Mouse (Mus musculus) right cerebral cortex, postnatal 25 days (tissue): ENCODE results near the gene Zbtb16.
A peak's percentile ranks its signal among the peaks of the same experiment; 100 is the strongest.

Experiments used
- DNase-seq: peaks from one replicate; pipeline ENCODE4 v3.0.0; 2022

The Zbtb16 gene

GRCm38 (mm10) chr9:48801322-48801721, 34.7 kb downstream of the Zbtb16 start:
- no peak for DNase-seq

DNA sequence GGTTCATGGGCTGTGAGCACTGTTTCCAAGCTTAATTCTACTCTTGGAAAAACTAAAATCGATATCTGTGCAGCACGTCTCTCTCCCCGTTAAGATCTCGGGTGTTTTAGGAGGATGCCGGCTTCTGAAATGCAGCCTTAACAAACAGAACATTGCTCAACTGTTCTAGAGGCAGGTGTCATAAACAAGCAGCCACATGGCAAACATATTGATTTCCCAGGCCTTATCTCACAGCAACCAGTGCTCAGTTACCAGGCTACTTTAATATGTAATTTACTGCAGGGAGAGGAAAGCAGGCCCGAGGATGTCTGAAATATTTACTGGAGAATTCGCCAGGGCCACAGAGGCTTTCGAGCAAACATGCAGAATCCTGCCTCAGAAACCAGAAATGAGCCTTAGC, 35.4 kb downstream of the Zbtb16 start:
- DNase-seq, result no peak

DNA sequence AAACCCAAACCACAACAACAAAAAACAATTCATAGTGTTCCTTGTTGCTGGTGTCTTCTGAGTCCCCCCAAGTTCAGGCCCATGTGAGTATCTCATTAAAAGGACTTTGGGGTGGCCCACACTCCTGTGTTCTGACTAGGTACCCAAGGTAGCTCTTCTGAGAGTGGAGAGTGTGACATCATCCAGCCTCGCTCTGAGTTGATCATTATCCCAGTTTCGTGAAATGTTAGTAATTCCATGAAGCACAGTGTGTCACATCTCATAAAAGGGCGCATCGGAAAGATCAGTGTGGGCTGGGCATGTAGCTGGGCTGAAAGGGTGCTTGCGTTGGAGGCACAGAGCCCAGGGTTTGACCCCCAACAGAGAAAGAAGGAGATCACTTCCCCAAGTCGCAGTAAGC, 38.0 kb downstream of the Zbtb16 start:
- DNase-seq, result no peak

DNA sequence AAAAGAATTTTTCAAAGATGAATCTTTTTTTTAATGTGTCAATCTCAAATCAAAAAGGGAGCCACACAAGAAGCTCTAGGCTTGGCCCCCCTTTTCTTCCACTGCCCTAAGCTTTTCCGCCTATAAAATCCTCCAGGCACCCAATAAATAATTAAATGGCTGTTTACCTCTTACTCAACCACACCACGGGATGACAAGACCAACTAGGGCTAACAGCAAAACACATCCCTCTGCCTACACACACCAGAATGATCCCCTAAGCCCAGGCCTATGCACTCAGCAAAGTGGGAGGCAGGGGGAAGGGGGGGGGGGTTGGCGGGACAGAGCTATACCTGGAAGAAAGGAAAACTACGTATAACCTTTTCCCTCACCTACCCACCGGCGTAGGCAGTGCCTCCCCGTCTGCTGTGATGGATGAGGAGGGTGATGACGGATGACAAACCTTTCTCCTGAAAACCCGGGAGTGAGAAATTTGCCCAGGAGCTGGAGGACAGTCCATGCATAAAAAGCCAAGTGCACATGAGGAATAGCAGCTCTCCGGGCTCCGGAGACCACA, 39.7 kb downstream of the Zbtb16 start:
- no peak for DNase-seq

GRCm38 (mm10) chr9:48795740-48796139, 40.3 kb downstream of the Zbtb16 start:
- DNase-seq, result no peak

GRCm38 (mm10) chr9:48795095-48795494, 40.9 kb downstream of the Zbtb16 start:
- DNase-seq, result no peak

- DNase-seq, result no peak
Measured at GRCm38 (mm10) chr9:48794463-48794862, 41.6 kb downstream of the Zbtb16 start.

GRCm38 (mm10) chr9:48793638-48794188, 42.3 kb downstream of the Zbtb16 start:
- no peak for DNase-seq

DNA sequence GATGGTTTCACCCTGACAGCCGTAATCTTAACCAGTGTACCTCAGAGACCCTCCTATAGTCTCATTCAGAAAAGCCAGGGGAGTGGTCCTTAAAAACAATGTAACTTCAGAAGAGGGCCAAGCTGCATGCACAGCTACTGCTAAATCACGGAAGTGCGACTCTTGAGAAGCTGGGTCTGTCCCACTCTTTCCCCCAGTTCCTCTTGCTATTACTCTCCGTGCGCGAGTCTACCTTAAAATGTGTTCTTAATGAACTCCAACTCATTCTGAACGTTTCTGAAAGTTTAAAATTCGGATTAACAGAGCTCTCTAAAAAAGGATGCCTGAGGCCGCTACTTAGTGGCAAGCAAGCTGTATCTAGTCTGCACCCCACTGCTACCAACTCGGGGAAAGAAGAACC, 45.4 kb downstream of the Zbtb16 start:
- DNase-seq, result no peak

DNA sequence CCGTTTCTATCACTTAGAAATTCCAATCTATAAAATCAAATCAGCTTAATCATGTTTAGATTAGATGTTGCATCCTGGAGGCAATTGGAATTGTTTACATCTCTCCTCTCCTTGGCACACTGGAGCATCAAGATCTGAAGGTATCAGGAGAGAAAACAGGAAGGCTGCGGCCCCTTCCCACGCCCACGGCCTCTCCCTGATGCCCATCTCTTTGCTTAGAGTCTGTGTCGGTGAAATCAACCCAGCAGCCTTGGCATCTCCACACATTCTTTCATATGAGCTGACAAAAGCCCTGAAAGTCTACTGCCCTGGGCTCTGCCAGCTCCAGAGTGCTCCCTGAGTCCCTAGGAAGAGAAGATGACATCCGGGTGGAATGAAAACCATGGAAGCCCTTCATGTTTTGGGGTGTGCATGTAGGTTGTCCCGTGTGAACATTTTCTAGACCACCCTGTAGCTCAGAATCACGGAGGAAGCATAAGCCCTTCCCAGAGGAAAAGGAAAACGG, 48.1 kb downstream of the Zbtb16 start:
- no peak for DNase-seq

- no peak for DNase-seq
Measured at GRCm38 (mm10) chr9:48787321-48787720, 48.7 kb downstream of the Zbtb16 start.

DNA sequence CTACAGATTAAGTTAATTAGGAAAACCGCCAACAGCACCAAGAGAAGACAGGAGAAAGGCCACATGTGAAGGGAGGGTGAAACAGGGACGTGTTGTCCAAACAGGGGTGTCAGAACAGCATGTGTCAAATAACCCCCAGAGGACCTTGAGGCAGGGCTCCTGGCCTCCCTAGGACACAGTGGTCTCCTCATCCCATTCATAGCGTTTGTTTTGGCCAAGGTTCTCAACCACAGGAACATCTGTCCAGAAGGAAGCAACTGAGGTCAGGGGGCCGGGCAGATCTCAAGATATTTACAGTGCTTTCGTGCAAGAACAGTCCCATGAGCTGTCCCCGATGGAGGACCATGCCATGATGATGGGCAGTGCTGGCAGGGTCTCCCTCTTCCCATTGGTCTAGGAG, 49.2 kb downstream of the Zbtb16 start:
- no peak for DNase-seq

DNA sequence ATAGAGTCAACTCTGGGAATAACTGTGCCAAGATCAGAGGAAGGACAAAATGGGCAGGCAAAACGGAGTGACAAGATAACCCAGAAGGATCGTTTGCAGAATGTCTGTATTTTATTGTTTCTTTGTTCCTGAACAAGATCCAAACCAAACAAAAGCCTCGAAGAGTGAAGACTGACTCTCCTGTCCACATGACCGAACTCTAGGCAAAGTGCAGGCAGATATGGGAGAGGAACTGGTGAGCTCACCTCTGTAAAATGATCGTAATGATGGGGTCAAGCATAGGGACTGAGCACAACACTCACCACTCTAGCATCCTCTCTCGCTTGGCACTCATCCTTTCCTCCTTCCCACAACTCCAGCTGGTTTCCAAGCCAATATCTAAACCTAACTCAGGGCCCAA, 51.1 kb downstream of the Zbtb16 start:
- no peak for DNase-seq

GRCm38 (mm10) chr9:48783292-48783691, 52.7 kb downstream of the Zbtb16 start:
- DNase-seq, result no peak

- DNase-seq, result no peak
Measured at GRCm38 (mm10) chr9:48782284-48783060, 53.5 kb downstream of the Zbtb16 start.

GRCm38 (mm10) chr9:48776268-48776667, 59.8 kb downstream of the Zbtb16 start:
- peak; percentile 54 for DNase-seq

- no peak for DNase-seq
Measured at GRCm38 (mm10) chr9:48775561-48775960, 60.5 kb downstream of the Zbtb16 start.

DNA sequence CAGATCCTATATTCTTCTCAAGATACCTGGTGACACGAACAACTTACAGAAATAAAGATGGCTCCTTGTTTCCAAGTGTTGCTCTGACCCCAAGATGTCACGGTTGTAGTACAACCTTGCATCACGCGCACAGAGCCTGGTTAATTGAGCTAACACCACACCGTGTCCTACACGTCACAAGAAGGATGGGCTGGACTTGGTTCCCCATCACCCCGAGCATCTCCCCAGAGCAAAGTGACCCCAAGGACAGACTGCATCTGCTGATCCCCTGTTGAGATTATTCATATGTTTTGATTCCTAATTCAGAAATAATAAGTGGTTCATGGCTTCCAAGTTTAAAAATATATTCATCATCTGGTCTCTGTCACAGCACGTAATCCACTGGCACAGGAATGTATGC, 62.3 kb downstream of the Zbtb16 start:
- no peak for DNase-seq

GRCm38 (mm10) chr9:48773130-48773529, 62.9 kb downstream of the Zbtb16 start:
- DNase-seq, result no peak

- no peak for DNase-seq
Measured at GRCm38 (mm10) chr9:48771504-48771903, 64.5 kb downstream of the Zbtb16 start.

DNA sequence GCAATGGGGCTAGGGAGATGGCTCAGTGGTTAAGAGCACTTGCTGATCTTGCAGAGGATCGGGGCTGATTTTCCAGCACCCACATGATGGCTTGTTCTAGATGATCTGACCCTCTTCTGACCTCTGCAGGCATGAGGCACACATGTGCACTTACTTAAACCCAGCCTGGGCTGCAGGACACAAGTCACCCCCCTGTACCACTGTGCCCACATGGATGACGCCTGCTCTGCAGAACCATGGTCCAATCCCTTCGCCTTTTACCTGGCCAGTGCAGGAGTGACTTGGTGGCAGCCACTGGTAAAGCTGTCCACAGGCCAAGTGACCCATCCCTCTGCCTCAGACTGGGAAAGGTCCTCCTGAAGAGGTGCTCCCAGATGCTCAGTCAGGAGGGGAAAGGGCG, 67.1 kb downstream of the Zbtb16 start:
- DNase-seq, result no peak

GRCm38 (mm10) chr9:48767666-48768432, 68.2 kb downstream of the Zbtb16 start:
- DNase-seq, result peak; percentile 60

DNA sequence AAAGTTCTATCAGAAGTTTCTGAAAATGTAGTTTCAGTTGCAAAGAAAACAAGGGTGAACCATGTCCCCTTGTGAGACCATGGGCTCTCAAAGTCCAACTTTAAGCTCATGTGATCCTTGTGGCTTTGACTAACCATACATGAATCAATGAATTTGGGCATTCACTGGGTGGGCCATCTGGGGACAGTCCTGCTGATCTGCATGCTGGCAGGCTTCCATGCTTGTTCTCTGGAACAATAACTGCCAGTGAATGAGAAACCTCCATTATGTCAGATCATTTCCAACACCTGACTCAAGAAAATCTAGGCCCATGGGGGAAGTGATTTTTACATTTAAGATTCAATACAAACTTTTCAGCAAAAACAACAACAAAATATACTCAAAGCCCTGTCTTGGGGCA, 70.1 kb downstream of the Zbtb16 start:
- DNase-seq, result no peak

DNA sequence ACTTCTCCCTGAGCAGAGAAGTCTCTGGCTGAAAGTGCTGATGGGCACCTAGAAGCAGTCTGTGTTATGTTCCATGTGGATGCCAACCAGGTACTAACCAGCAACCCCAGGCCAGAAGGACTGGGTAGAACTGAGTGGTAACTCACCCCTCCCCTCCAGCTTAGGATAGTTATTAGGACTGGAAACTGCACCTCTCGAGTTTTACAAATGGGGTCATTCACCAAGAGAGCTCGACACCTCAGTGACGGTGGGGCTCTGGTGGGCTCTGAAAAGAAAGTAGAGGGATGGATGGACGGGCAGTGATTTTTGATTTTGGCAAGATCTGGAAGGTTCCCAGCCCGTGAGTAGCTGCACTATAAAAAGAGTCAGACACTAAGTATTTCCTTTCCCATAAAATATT, 71.7 kb downstream of the Zbtb16 start:
- DNase-seq, result no peak
